Mouse (Mus musculus): Measurements from ENCODE around the gene Dqx1. TPM values are rescaled to one million over a fixed set of nuclear protein-coding genes. Genes with fewer than 3 reads are reported as not detected.

Dqx1 gene
- total RNA-seq, 2 experiments from 2014 or later: 0.81 to 1.1 TPM

DNA sequence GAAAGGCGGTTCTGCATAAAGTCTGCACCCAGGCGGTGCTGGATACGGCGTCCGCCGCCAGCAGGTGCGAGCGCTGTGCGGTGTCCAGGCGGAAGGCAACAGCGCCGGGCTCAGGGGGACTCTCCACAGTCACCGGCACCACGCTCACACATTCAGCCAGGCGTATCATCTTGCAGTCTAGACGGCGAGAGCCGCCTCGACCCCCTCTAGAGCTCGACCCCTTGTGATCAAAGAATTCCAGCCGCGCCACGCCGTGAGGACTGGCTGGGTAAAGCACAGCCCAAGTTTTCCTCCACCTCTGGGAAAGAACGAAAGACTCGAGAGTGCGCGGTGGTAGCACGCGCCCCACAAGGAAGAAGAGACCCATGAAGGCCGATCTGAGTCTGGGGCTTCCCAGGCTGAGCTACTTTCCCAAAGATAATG lies 24.9 kb upstream of the Dqx1 start:
- DNase-seq (ENCODE audit: extremely low spot score in 1 of 2, low spot score in 1 of 2): no peak

- DNase-seq (ENCODE audit: extremely low spot score in 1 of 2, low spot score in 1 of 2): no peak
These were observed 24.1 kb upstream of the Dqx1 start, which contains the start of the genes Dok1 and Loxl3 for GRCm38 (mm10) chr6:83033249-83034185. Gene Dok1 (minus strand): TSS chr6:83033471. Gene Loxl3 (plus strand): TSS chr6:83034173.

GRCm38 (mm10) chr6:83034463-83035055 lies 23.1 kb upstream of the Dqx1 start:
- DNase-seq (ENCODE audit: extremely low spot score in 1 of 2, low spot score in 1 of 2): no peak

DNA sequence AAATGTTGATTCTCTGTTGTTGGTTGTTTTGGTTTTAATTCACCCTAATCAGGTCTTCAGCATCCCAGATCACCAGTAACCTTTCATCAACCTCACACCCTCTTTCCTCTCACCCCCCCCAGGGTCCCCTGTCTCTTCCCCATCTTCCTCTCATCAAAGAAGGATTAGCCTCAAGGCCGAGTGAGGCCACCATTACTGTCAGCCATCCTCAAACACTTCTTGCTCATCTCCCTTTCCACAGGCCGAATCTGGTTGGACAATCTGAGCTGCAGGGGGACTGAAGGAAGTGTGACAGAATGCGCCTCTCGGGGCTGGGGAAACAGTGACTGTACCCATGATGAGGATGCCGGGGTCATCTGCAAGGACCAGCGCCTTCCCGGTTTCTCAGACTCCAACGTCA lies 20.5 kb upstream of the Dqx1 start:
- no peak for DNase-seq (ENCODE audit: extremely low spot score in 1 of 2, low spot score in 1 of 2)

- DNase-seq (ENCODE audit: extremely low spot score in 1 of 2, low spot score in 1 of 2): peak; percentile 87 to 93
These were observed 19.1 kb upstream of the Dqx1 start for GRCm38 (mm10) chr6:83038496-83039012.

- no peak for DNase-seq (ENCODE audit: extremely low spot score in 1 of 2, low spot score in 1 of 2)
These were observed 17.0 kb upstream of the Dqx1 start for GRCm38 (mm10) chr6:83040601-83041000.

- DNase-seq (ENCODE audit: extremely low spot score in 1 of 2, low spot score in 1 of 2): no peak
These were observed 14.1 kb upstream of the Dqx1 start for GRCm38 (mm10) chr6:83043561-83043960.

- no peak for DNase-seq (ENCODE audit: extremely low spot score in 1 of 2, low spot score in 1 of 2)
These were observed 13.7 kb upstream of the Dqx1 start for GRCm38 (mm10) chr6:83043993-83044392.

- DNase-seq (ENCODE audit: extremely low spot score in 1 of 2, low spot score in 1 of 2): no peak
These were observed 12.9 kb upstream of the Dqx1 start for GRCm38 (mm10) chr6:83044742-83045141.

DNA sequence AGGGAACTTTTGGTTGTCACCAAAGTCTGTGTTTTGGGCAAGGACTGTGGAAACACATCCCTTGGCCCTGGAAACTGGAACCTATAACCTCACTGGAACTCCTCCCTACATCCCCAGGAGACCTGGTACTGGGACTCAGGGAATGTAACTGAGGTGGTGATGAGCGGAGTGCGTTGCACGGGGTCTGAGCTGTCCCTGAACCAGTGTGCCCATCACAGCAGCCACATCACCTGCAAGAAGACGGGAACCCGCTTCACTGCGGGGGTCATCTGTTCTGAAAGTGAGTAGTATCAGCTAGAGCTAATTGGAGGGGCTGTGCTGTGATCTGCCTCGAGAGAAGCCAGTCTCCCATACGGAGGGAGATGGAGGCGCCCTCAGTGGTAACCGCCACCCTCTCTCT lies 8.3 kb upstream of the Dqx1 start:
- no peak for DNase-seq (ENCODE audit: extremely low spot score in 1 of 2, low spot score in 1 of 2)

DNA sequence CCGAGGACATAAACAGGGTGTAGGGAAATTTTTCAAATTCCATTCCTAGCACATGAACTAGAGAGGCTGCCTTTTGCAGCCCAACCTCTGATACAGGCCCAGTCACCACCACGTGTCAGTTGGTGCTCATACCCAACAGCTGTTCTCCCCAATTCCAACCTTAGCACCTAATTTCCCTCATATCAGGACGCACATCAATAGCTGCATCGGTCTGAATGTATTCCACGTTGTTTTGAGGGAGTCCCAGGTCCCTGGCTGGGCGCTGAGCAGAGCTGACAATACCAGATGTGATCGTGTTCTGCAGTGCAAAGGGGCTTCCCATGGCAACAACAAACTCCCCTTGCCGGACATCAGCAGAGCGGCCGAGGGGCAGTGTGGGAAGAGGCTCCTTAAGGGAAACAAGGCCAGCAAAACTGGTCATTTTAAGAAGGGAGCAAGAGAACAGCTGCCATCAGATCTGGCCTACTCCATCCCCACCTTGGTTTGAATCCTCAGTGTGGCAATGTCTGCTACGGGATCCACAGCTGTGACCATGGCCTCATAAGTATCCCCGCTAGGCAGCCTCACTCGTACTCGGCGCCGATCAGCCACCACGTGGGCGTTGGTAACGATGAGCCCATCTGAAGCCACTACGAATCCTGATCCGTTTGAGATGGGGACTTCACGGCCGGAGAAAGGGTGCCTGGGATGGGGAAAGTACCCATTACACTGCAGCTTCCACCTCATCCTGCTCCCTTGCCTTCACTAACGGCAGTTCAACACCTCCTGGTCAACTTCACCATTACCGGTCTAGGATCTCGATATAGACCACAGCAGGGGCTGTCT lies 4.3 kb upstream of the Dqx1 start:
- DNase-seq (ENCODE audit: extremely low spot score in 1 of 2, low spot score in 1 of 2): peak in 1 of 2 experiments; percentile 49

- peak; percentile 89 to 91 for DNase-seq (ENCODE audit: extremely low spot score in 1 of 2, low spot score in 1 of 2)
These were observed 3.4 kb upstream of the Dqx1 start, which contains the start of gene Aup1 for GRCm38 (mm10) chr6:83054074-83054851. Gene Aup1 (plus strand): TSS chr6:83054521.

- DNase-seq (ENCODE audit: extremely low spot score in 1 of 2, low spot score in 1 of 2): peak in 1 of 2 experiments; percentile 29
These were observed 2.7 kb upstream of the Dqx1 start, which contains the start of gene Htra2 for GRCm38 (mm10) chr6:83054871-83055431. Gene Htra2 (minus strand): TSS chr6:83055273.

DNA sequence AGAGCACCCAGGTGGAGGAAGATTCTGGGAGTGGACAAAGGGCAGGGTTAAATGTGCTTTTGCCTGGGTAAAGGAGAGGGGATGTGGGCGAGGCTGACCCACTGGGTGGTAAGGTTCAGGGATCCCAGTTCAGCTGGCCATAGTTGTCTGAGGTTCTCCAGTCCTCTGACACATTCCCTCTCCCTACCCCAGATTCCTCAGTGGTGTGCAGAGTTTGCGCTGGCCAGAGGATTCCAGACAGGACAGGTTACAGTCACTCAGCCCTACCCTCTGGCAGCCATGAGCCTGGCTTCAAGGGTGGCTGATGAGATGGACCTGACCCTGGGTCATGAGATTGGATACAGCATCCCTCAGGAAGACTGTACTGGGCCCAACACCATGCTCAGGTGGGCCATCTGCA lies 1.1 kb downstream of the Dqx1 start:
- DNase-seq (ENCODE audit: extremely low spot score in 1 of 2, low spot score in 1 of 2): no peak

GRCm38 (mm10) chr6:83065995-83066394 lies 8.4 kb downstream of the Dqx1 start:
- no peak for DNase-seq (ENCODE audit: extremely low spot score in 1 of 2, low spot score in 1 of 2)

DNA sequence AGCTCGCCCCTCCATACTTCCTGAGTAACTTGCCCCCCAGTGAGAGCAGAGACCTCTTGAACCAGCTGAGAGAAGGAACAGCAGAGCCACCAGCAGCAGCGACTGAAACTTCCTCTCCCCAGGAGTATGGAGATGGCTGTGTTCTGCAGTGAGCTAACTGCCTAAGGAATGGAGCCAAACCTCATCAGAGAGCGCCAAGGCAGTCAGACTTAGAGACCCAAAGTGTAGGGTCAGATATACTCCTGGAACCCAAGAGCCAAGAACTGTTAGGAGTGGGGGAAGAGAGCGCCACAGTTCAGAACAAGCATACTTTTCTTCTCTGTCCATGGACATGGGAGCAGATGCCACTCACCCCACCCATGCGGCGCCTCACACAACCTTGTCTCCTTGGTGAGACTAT lies 8.8 kb downstream of the Dqx1 start:
- DNase-seq (ENCODE audit: extremely low spot score in 1 of 2, low spot score in 1 of 2): no peak

GRCm38 (mm10) chr6:83068221-83068620 lies 10.6 kb downstream of the Dqx1 start:
- no peak for DNase-seq (ENCODE audit: extremely low spot score in 1 of 2, low spot score in 1 of 2)

- no peak for DNase-seq (ENCODE audit: extremely low spot score in 1 of 2, low spot score in 1 of 2)
These were observed 11.3 kb downstream of the Dqx1 start for GRCm38 (mm10) chr6:83068706-83069487.

Data from layer of hippocampus, postnatal 25 days (tissue).